Mouse (Mus musculus) embryonic facial prominence, embryonic 15.5 days (tissue): ENCODE measurements at regions not wholly inside any gene's neighbourhood (a gene's known extent, or its start where the extent isn't known, plus 50 kb on each side); places are given as distances from the start of the nearest gene placed in this dataset.

Experiments
- ATAC-seq: fragments of 200-750 bp; cut with Nextera tagmentation; 2 replicates; pipeline ENCODE4 v1.8.0; 2017; ENCODE audit warnings: low read depth, moderate TSS enrichment; ENCODE audit not compliant: insufficient number of reproducible peaks, low FRiP score, low TSS enrichment
- H3K27ac ChIP-seq: fragments of 300-500 bp; sonication (generic); replicated peaks from 2 replicates; pipeline ENCODE4 v1.5.1; 2015; ENCODE audit warnings: mild to moderate bottlenecking, inconsistent platforms
- H3K27me3 ChIP-seq: fragments of 300-500 bp; sonication (generic); 2 replicates; pipeline ENCODE4 v1.6.1; 2015; ENCODE audit warnings: inconsistent platforms
- H3K36me3 ChIP-seq: fragments of 300-500 bp; sonication (generic); 2 replicates; pipeline ENCODE4 v1.6.1; 2015; ENCODE audit warnings: mild to moderate bottlenecking, inconsistent platforms
- H3K4me1 ChIP-seq: fragments of 300-500 bp; sonication (generic); 2 replicates; pipeline ENCODE4 v1.6.1; 2015; ENCODE audit warnings: inconsistent platforms
- H3K4me2 ChIP-seq: fragments of 300-500 bp; sonication (generic); replicated peaks from 2 replicates; pipeline ENCODE4 v1.6.1; 2015; ENCODE audit warnings: mild to moderate bottlenecking, inconsistent platforms
- H3K4me3 ChIP-seq: fragments of 300-500 bp; sonication (generic); replicated peaks from 2 replicates; pipeline ENCODE4 v1.5.1; 2015; ENCODE audit warnings: mild to moderate bottlenecking, inconsistent platforms
- H3K9ac ChIP-seq: fragments of 300-500 bp; sonication (generic); 2 replicates; pipeline ENCODE4 v1.6.1; 2015; ENCODE audit warnings: inconsistent platforms
- H3K9me3 ChIP-seq: fragments of 300-500 bp; sonication (generic); replicated peaks from 2 replicates; pipeline ENCODE4 v1.6.1; 2016; ENCODE audit warnings: inconsistent platforms
- WGBS: fragments of 180-500 bp; shearing (Covaris S2); methylation state at CpG from one replicate; pipeline ENCODE4 v1.1.7; 2015; 5-methylcytosine and 5-hydroxymethylcytosine counted together

DNA sequence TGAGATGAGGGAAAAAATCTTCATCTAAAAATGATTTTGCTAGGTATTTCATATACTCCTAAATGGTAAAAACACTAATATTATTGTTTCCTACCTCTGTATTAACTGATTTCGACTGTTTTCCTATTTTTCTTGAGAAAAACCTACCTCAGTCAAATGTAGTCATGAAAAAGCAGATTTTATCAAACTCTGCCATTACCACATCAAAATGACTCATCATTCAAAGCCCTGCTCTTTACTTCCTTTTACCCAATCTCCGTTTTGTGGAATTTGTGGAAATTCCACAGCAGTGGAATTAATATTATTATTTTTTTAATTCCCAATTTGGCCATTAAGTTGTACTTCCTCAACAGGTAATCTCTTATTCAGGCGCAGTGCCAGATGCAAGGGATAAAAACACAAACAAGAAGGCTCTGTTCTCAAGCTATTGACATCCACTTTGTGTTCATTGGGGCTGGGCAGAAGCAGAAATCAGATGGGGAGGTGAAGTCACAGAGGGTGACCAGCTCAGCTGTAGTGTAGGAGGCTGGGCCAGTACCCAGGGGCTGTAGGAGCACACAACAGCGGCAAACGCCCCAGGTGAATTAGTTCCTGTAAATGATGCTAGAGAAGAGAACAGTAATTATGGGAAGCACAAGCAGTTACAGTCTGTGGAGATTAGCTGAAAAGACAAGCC lies 138.2 kb upstream of the Mocs2 start:
- Histone ChIP-seq H3K4me2 (no peak overlapping the region), H3K27ac (no peak overlapping the region), H3K9me3 (no peaks in the 10 kb centered on the region), H3K36me3 (no peaks in the 10 kb centered on the region), H3K4me1 (no peaks in the 10 kb centered on the region), H3K4me3 (no peak overlapping the region), H3K9ac (no peak overlapping the region), H3K27me3 (no peaks in the 10 kb centered on the region)
- ATAC-seq = no peak
- WGBS = 62% methylated on average over 5 of the region's 5 CpGs

DNA sequence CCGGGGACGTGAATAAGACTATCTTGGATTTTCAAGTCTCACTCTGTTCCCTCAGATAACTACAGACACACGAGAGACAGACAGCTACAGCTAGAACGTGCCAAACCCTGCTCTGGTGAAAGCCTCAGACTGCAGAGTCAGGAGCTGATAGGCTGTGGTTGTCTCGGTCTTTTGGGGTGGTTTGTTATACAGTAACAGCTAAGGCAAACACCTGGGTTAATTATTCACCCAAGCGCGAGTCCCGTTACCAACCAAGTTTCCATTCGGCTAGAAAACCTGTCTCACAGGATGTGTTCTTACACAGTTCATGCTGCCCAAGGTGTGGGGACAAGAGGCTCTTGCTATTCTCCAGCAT lies 137.7 kb upstream of the Mocs2 start:
- Histone ChIP-seq H3K36me3 (no peaks in the 10 kb centered on the region), H3K4me3 (no peak overlapping the region), H3K27ac (no peak overlapping the region), H3K27me3 (no peaks in the 10 kb centered on the region), H3K4me1 (no peaks in the 10 kb centered on the region), H3K9me3 (no peaks in the 10 kb centered on the region), H3K4me2 (no peak overlapping the region), H3K9ac (no peak overlapping the region)
- ATAC-seq = no peak
- whole genome bisulfite sequencing = 61% methylated on average over 9 of the region's 9 CpGs

DNA sequence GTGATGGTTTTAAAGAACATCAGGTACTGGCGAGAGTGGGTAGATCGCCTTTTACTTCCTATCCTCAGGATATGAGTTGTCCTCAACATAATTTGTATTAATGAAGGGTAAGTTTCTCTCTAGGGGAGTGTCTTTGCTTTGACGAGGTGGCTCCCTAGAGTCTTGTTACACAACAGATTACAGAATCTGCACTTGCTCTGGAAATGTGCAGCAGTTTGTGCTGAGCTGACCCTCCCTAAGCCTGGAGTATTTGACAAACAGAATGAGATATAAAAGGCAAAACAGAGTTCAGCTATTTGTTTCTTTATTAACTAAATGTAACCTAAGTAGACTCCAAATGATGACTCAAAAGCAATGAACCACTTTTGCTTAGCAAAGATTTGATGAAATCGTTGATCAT lies 136.8 kb upstream of the Mocs2 start:
- no peaks in the 10 kb centered on the region for H3K9me3 ChIP-seq
- no peaks in the 10 kb centered on the region for H3K36me3 ChIP-seq
- no peak for ATAC-seq
- no peak overlapping the region for H3K4me3 ChIP-seq
- H3K27me3 ChIP-seq = no peaks in the 10 kb centered on the region
- H3K27ac ChIP-seq = no peak overlapping the region
- H3K4me1 ChIP-seq = no peaks in the 10 kb centered on the region
- H3K4me2 ChIP-seq = no peak overlapping the region
- no peak overlapping the region for H3K9ac ChIP-seq
- 67% methylated on average over 4 of the region's 4 CpGs for WGBS

DNA sequence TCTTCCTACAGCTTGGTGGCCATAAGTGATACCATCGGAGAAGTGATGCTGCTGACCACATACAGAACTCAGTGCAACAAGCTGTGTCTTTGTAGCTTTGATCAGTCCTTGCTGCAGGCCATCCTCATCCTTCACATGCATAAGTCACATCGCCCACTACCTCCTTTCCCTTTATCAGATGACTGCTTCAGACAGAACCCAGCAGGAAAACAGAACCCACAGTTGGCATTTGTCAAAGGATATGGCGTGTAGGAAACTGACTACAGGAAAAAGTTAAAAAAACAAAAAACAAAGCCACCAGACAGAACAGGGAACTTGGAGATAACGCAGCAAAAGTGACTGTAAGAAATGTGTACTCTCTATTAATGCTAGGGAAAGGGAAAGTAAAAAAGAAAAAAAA lies 136.1 kb upstream of the Mocs2 start:
- no peak for ATAC-seq
- Histone ChIP-seq H3K9me3 (no peaks in the 10 kb centered on the region), H3K36me3 (no peaks in the 10 kb centered on the region), H3K27me3 (no peaks in the 10 kb centered on the region), H3K27ac (no peak overlapping the region), H3K4me3 (no peak overlapping the region), H3K4me1 (no peaks in the 10 kb centered on the region), H3K9ac (no peak overlapping the region), H3K4me2 (no peak overlapping the region)
- WGBS = 84% methylated on average over 4 of the region's 4 CpGs

DNA sequence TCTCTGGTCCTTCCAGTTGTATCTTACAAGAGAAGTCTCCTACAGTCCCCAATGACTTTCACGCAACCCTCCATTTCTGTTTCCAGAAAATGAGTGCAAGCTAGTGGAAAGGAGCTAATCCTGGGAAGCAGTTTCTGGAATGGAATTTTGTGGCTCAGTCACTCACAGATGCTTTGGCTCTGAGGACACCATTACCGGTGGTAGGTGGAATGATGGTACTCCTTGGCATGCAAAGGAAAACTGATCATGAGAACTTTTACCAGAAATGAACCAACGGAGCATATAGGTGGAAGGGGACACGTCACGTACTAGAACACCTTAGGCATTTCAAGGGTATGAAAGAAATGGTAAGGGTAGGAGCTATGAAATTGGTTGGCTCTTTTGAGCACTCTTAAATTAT lies 135.1 kb upstream of the Mocs2 start:
- H3K27me3 ChIP-seq = no peaks in the 10 kb centered on the region
- no peak for ATAC-seq
- H3K4me3 ChIP-seq = no peak overlapping the region
- no peaks in the 10 kb centered on the region for H3K9me3 ChIP-seq
- H3K27ac ChIP-seq = no peak overlapping the region
- H3K36me3 ChIP-seq = no peaks in the 10 kb centered on the region
- H3K9ac ChIP-seq = no peak overlapping the region
- 90% methylated on average over 5 of the region's 5 CpGs for WGBS
- no peaks in the 10 kb centered on the region for H3K4me1 ChIP-seq
- no peak overlapping the region for H3K4me2 ChIP-seq

DNA sequence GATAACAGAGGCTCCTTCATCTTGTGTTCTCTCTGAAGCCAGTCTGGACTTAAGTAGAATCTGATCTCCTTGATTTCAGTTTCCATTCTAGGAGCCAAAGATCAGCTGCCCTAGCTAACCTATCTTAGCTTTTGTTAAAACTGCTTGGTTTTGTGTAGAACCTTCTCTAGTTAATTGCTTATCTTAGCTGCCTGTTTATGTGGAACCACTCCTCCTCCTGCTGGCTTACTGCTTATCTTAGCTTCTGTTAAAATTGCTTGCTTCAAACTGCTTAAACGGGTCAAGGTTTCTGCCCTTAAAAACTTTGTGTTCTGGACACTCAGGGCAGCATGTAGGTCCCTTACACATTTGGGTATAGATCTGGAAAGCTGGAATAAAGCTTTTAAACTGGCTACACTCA lies 133.7 kb upstream of the Mocs2 start:
- Histone ChIP-seq H3K27ac (no peak overlapping the region), H3K9ac (no peak overlapping the region), H3K27me3 (no peaks in the 10 kb centered on the region), H3K9me3 (no peaks in the 10 kb centered on the region), H3K4me2 (no peak overlapping the region), H3K4me1 (no peaks in the 10 kb centered on the region), H3K4me3 (no peak overlapping the region), H3K36me3 (no peaks in the 10 kb centered on the region)
- no peak for ATAC-seq
- 85% methylated on average over 1 of the region's 1 CpGs for WGBS

DNA sequence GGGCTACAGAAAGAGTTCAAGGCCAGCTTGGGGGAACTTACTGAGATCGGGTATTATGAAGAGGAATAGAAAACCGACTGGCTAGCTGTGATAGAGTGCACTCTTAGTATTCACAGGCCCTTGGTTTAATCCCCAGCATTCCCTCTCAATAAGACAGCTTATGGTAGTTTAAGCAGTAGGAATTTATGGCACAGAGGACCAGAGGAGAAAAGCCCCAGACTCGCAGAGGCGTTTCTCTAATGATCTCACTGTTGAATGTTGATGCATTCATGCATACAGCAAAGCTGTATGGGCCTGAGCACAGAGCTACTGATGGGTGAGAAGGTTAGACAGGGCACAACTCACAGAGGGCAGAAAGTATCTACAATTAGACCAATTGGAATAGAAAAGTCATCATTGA lies 132.7 kb upstream of the Mocs2 start:
- Histone ChIP-seq H3K4me2 (no peak overlapping the region), H3K4me3 (no peak overlapping the region), H3K4me1 (no peaks in the 10 kb centered on the region), H3K27me3 (no peaks in the 10 kb centered on the region), H3K9ac (no peak overlapping the region), H3K9me3 (no peaks in the 10 kb centered on the region), H3K36me3 (no peaks in the 10 kb centered on the region), H3K27ac (no peak overlapping the region)
- ATAC-seq = no peak
- WGBS = 83% methylated on average over 4 of the region's 4 CpGs

DNA sequence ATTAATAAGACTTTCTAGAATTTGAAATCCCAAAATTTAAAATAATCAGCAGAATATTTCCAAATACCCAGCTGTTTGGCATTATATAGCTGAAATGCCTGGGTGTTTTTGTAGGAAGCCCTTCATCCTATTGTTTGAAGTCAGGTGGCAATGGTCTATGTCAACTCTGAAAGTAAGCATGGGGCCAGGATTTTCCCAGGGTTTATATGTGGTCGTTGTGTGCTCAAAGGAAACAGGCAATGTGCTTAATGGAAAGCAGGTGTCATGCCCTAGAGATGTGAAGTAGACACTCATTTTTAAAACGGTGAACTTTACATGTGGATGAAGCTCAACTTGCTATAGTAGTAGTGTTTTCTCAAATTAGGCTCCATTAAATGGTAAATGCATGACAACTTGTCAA lies 105.4 kb upstream of the Mocs2 start:
- ATAC-seq = no peak
- H3K36me3 ChIP-seq = no peaks in the 10 kb centered on the region
- H3K9ac ChIP-seq = no peak overlapping the region
- H3K27me3 ChIP-seq = no peaks in the 10 kb centered on the region
- WGBS = 22% methylated on average over 2 of the region's 2 CpGs
- H3K4me3 ChIP-seq = no peak overlapping the region
- no peaks in the 10 kb centered on the region for H3K9me3 ChIP-seq
- peaks cover 7% of the 10 kb centered on the region for H3K4me1 ChIP-seq
- no peak overlapping the region for H3K27ac ChIP-seq
- no peak overlapping the region for H3K4me2 ChIP-seq

DNA sequence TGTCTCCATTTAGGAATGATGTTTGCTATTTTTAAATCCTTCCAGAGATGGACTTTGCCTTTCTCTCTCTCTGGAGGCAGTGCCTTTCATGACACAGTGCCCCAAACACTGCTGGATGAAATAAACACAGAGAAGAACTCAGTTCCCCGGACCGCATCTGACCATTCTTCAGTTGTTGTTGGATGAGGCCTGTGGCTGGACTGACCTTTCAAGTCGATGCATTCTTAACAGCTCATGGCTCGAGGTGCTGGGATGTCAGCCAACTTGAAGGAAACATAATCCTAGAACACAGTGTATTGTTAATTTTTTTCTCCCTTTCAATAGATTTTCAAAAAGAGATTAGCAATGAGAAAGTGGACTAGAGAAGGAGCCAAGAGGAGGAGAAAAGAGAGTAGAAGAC lies 98.3 kb upstream of the Mocs2 start:
- no peak overlapping the region for H3K27ac ChIP-seq
- no peak overlapping the region for H3K9ac ChIP-seq
- no peaks in the 10 kb centered on the region for H3K9me3 ChIP-seq
- no peaks in the 10 kb centered on the region for H3K4me1 ChIP-seq
- no peak overlapping the region for H3K4me2 ChIP-seq
- no peaks in the 10 kb centered on the region for H3K27me3 ChIP-seq
- 58% methylated on average over 4 of the region's 4 CpGs for WGBS
- H3K4me3 ChIP-seq = no peak overlapping the region
- ATAC-seq = no peak
- H3K36me3 ChIP-seq = no peaks in the 10 kb centered on the region

DNA sequence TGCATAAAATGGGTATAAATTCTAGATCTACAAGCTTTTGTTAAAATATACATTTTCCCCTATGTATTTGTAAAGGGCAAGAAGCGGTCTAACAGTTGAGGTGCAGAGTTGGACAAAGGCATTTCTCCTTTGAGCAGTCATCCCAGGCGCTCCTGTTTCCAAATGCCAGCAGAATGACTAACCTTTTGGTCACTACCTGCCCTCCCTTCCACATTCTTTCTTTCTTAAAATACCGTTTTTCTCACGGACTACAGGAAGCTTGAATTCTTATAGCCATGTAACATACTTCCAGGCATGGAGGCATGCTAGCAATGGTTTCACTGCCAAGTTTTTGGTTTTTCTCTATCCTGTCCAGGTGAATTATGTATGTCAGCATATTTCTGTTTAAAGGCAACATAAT lies 91.2 kb upstream of the Mocs2 start:
- H3K9ac ChIP-seq = no peak overlapping the region
- H3K4me3 ChIP-seq = no peak overlapping the region
- ATAC-seq = no peak
- no peak overlapping the region for H3K27ac ChIP-seq
- H3K4me2 ChIP-seq = no peak overlapping the region
- H3K4me1 ChIP-seq = no peaks in the 10 kb centered on the region
- H3K27me3 ChIP-seq = no peaks in the 10 kb centered on the region
- no peaks in the 10 kb centered on the region for H3K36me3 ChIP-seq
- H3K9me3 ChIP-seq = no peaks in the 10 kb centered on the region
- 67% methylated on average over 4 of the region's 4 CpGs for WGBS

DNA sequence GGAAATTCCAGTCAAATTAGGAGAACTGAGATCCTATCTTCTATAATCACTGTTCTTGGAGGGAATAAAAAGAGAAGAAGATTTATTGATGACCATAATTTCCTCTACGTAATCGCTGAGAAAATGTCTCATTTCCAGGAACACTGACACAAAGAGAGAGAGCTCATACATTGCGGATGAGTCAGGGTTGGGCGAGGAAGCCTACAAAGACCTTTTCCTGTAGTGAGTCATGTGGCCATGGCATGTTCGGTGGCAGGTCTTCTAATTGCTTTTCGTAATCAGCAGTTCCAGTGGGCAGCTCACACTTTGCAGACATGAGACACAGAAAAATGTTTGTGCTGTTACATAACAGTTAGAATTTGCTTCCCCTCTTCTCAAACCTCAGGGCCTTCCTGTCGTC lies 83.0 kb upstream of the Mocs2 start:
- 79% methylated on average over 7 of the region's 7 CpGs for WGBS
- no peak for ATAC-seq
- no peak overlapping the region for H3K4me2 ChIP-seq
- no peaks in the 10 kb centered on the region for H3K9me3 ChIP-seq
- no peaks in the 10 kb centered on the region for H3K27me3 ChIP-seq
- H3K4me1 ChIP-seq = no peaks in the 10 kb centered on the region
- no peaks in the 10 kb centered on the region for H3K36me3 ChIP-seq
- no peak overlapping the region for H3K27ac ChIP-seq
- H3K4me3 ChIP-seq = no peak overlapping the region
- H3K9ac ChIP-seq = no peak overlapping the region

DNA sequence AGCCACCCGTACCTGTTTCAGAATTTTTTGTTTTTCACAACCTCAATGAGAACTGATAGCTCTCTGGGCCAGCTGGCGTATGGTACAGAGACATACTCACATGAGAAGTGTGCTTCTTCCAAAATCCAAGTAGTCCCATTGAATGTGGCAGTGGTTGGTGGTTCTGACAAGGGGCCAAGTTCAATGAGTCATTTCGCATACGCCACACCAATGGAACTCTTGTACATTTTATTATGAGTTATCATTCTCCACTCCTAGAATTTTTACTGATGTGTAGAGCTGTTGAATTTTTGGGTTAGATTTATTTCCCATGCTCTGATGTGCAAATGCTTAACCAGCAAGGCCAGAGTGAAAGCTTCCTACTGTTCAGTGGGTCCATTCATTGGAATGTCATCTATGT lies 82.0 kb upstream of the Mocs2 start:
- WGBS = 95% methylated on average over 4 of the region's 4 CpGs
- H3K4me2 ChIP-seq = no peak overlapping the region

More for the DNA sequence above, 82.0 kb upstream of the Mocs2 start:
- H3K27me3 ChIP-seq = no peaks in the 10 kb centered on the region
- no peak overlapping the region for H3K4me3 ChIP-seq
- ATAC-seq = no peak
- no peak overlapping the region for H3K27ac ChIP-seq
- H3K4me1 ChIP-seq = no peaks in the 10 kb centered on the region
- H3K9ac ChIP-seq = no peak overlapping the region
- H3K9me3 ChIP-seq = no peaks in the 10 kb centered on the region
- H3K36me3 ChIP-seq = no peaks in the 10 kb centered on the region
